Comparison of ENCODE assay signal across 9 mouse cellular contexts in genomic region chr9:42788471-42788870, GRCm38 (mm10).
A peak's percentile ranks its signal among the peaks of the same experiment; 100 is the strongest.
DNase-seq lines count a peak whose midpoint lies in the region; ATAC-seq and TF ChIP-seq lines count a peak whose summit lies in the region.
"Had no signal": no experiment of that assay in that cellular context is flagged by ENCODE, and none has a peak within 500 bp of the region (broad histone marks: within the 10 kb centered on the region; RNA-seq: fewer than 3 reads in every experiment).

No protein-coding gene starts in this region.

- no peak overlapping the region for H3K4me2 ChIP-seq in midbrain, embryonic 11.5 days
- H3K4me2 ChIP-seq in midbrain, embryonic 13.5 days (replicated peaks), result no peak overlapping the region
- H3K4me2 ChIP-seq in liver, postnatal 0 days (ENCODE audit: low read depth, low read length), result no peak overlapping the region
- H3K4me2 ChIP-seq in stomach, postnatal 0 days (replicated peaks; ENCODE audit: low read depth), result no peak overlapping the region

- peak; percentile 71 for TF ChIP-seq CTCF in liver, postnatal 0 days (IDR thresholded peaks at IDR 0.05; ENCODE audit: low read depth)
- peak; percentile 84 for TF ChIP-seq CTCF in stomach, postnatal 0 days (IDR thresholded peaks at IDR 0.05; ENCODE audit: low read depth)

- peak; percentile 57 for DNase-seq in CD4-positive, CD25-positive, alpha-beta regulatory T cell, adult 2 months (ENCODE audit: low read depth, low spot score)
- peak; percentile 92 for DNase-seq in midbrain, embryonic 11.5 days (ENCODE audit: low spot score, missing footprints)
- peak; percentile 6 for DNase-seq in cerebellum, adult 11-12 months
- DNase-seq in gastrocnemius, postnatal 36 days, result peak; percentile 17 to 21
- DNase-seq in liver, postnatal 0 days, result peak; percentile 36
- DNase-seq in stomach, postnatal 0 days (ENCODE audit: low spot score), result peak; percentile 55

- no peak overlapping the region for H3K27ac ChIP-seq in midbrain, embryonic 11.5 days (ENCODE audit: low read depth, low read length)
- H3K27ac ChIP-seq in midbrain, embryonic 13.5 days, result no peak overlapping the region
- H3K27ac ChIP-seq in liver, postnatal 0 days (ENCODE audit: low read depth), result no peak overlapping the region
- no peak overlapping the region for H3K27ac ChIP-seq in stomach, postnatal 0 days (replicated peaks)
- H3K27ac ChIP-seq: macrophage had no signal

- TF ChIP-seq EP300 in liver, postnatal 0 days (IDR thresholded peaks at IDR 0.05; ENCODE audit: low read depth), result no peak
- no peak for TF ChIP-seq EP300 in stomach, postnatal 0 days (optimal IDR thresholded peaks at IDR 0.05)

- H3K36me3 ChIP-seq in midbrain, embryonic 11.5 days (ENCODE audit: control insufficient read depth, insufficient read depth, low read length), result no peaks in the 10 kb centered on the region
- H3K36me3 ChIP-seq in midbrain, embryonic 13.5 days, result no peaks in the 10 kb centered on the region
- no peaks in the 10 kb centered on the region for H3K36me3 ChIP-seq in liver, postnatal 0 days (replicated peaks; ENCODE audit: insufficient read depth, low read length)
- H3K36me3 ChIP-seq in stomach, postnatal 0 days (ENCODE audit: control insufficient read depth, insufficient read depth, low read length), result no peaks in the 10 kb centered on the region

- no peaks in the 10 kb centered on the region for H3K27me3 ChIP-seq in midbrain, embryonic 11.5 days (ENCODE audit: control insufficient read depth, insufficient read depth, low read length)
- H3K27me3 ChIP-seq in midbrain, embryonic 13.5 days, result 0 out of 2 replicates have a peak, but pooled peaks cover 6% of the 10 kb centered on the region
- no peaks in the 10 kb centered on the region for H3K27me3 ChIP-seq in liver, postnatal 0 days (ENCODE audit: insufficient read depth, low read length)
- no peaks in the 10 kb centered on the region for H3K27me3 ChIP-seq in stomach, postnatal 0 days (ENCODE audit: control insufficient read depth, insufficient read depth, low read length)

- no peaks in the 10 kb centered on the region for H3K9me3 ChIP-seq in midbrain, embryonic 11.5 days (ENCODE audit: control insufficient read depth, low read length)
- no peaks in the 10 kb centered on the region for H3K9me3 ChIP-seq in midbrain, embryonic 13.5 days
- H3K9me3 ChIP-seq in liver, postnatal 0 days (ENCODE audit: low read length), result no peaks in the 10 kb centered on the region
- H3K9me3 ChIP-seq in stomach, postnatal 0 days (ENCODE audit: control insufficient read depth, low read length), result no peaks in the 10 kb centered on the region

- no peak overlapping the region for H3K4me3 ChIP-seq in midbrain, embryonic 11.5 days (ENCODE audit: low read depth, low read length)
- H3K4me3 ChIP-seq in midbrain, embryonic 13.5 days (replicated peaks), result no peak overlapping the region
- H3K4me3 ChIP-seq in liver, postnatal 0 days (ENCODE audit: low read depth, low read length), result no peak overlapping the region
- no peak overlapping the region for H3K4me3 ChIP-seq in stomach, postnatal 0 days (ENCODE audit: low read depth, low read length)

- peaks cover 4% of the 10 kb centered on the region for H3K4me1 ChIP-seq in midbrain, embryonic 11.5 days (ENCODE audit: control insufficient read depth, insufficient read depth, low read length)
- H3K4me1 ChIP-seq in midbrain, embryonic 13.5 days (replicated peaks), result peaks cover 28% of the 10 kb centered on the region
- H3K4me1 ChIP-seq in liver, postnatal 0 days (ENCODE audit: insufficient read depth), result no peaks in the 10 kb centered on the region
- H3K4me1 ChIP-seq in stomach, postnatal 0 days (replicated peaks; ENCODE audit: control insufficient read depth, insufficient read depth), result no peaks in the 10 kb centered on the region

- ATAC-seq in CD4-positive, CD25-positive, alpha-beta regulatory T cell, adult 4 months, result no peak
- no peak for ATAC-seq in midbrain, embryonic 11.5 days (ENCODE audit: low FRiP score)
- no peak for ATAC-seq in midbrain, embryonic 13.5 days
- ATAC-seq in liver, postnatal 0 days, result no peak
- ATAC-seq in stomach, postnatal 0 days (ENCODE audit: low FRiP score, low TSS enrichment), result no peak

- WGBS in midbrain, embryonic 11.5 days, result 30% methylated on average over 8 of the region's 8 CpGs
- 26% methylated on average over 8 of the region's 8 CpGs for WGBS in midbrain, embryonic 13.5 days
- WGBS in liver, postnatal 0 days (ENCODE audit: insufficient replicate concordance), result 16% methylated on average over 8 of the region's 8 CpGs
- WGBS in stomach, postnatal 0 days, result 22% methylated on average over 8 of the region's 8 CpGs

- intact Hi-C loops in gastrocnemius, postnatal 36 days (cut with DNase I), result loop anchor here (2.0 kb wide), 1 partner anchor 156 kb away; the partner anchor contains the start of gene Grik4

- H3K9ac ChIP-seq in midbrain, embryonic 11.5 days (ENCODE audit: low read length), result no peak overlapping the region
- no peak overlapping the region for H3K9ac ChIP-seq in midbrain, embryonic 13.5 days (replicated peaks)
- H3K9ac ChIP-seq in liver, postnatal 0 days (replicated peaks), result no peak overlapping the region
- no peak overlapping the region for H3K9ac ChIP-seq in stomach, postnatal 0 days (ENCODE audit: low read length)

Comparison
In these comparisons a context has a peak if more than half of its experiments do, and no peak if none do; other contexts are left out.
1. DNase-seq: peak in every context shown above with its lines; median percentile 92 in midbrain, embryonic 11.5 days; 57 in CD4-positive, CD25-positive, alpha-beta regulatory T cell, adult 2 months; 55 in stomach, postnatal 0 days; 36 in liver, postnatal 0 days; 19 in gastrocnemius, postnatal 36 days; 6 in cerebellum, adult 11-12 months.